Mouse (Mus musculus) kidney, postnatal 0 days (tissue): ENCODE data around the gene Mad1l1. TPM values are rescaled to one million over a fixed set of nuclear protein-coding genes. Genes with fewer than 3 reads are reported as not detected.

Experiments
- ATAC-seq: fragments of 200-750 bp; cut with Nextera tagmentation; replicated peaks from 2 replicates; pipeline ENCODE4 v1.8.0; 2017; ENCODE audit warnings: low read depth, moderate number of reproducible peaks, moderate TSS enrichment, moderate library complexity; ENCODE audit not compliant: low FRiP score
- DNase-seq: peaks from one replicate; pipeline ENCODE4 v3.0.0-alpha.2; 2016; ENCODE audit warnings: low spot score
- H3K27ac ChIP-seq: fragments of 300-500 bp; sonication (generic); 2 replicates; pipeline ENCODE4 v1.5.1; 2014; ENCODE audit warnings: mild to moderate bottlenecking
- H3K27me3 ChIP-seq: fragments of 300-500 bp; sonication (generic); 2 replicates; pipeline ENCODE4 v1.6.1; 2014; ENCODE audit warnings: low read length, mixed read lengths; ENCODE audit not compliant: insufficient read depth
- H3K36me3 ChIP-seq: fragments of 300-500 bp; sonication (generic); 2 replicates; pipeline ENCODE4 v1.6.1; 2014; ENCODE audit warnings: low read length, mixed read lengths; ENCODE audit not compliant: insufficient read depth
- H3K4me1 ChIP-seq: fragments of 300-500 bp; sonication (generic); replicated peaks from 2 replicates; pipeline ENCODE4 v1.6.1; 2014; ENCODE audit warnings: antibody characterized with exemption, low read length, mixed read lengths; ENCODE audit not compliant: insufficient read depth
- H3K4me2 ChIP-seq: fragments of 300-500 bp; sonication (generic); 2 replicates; pipeline ENCODE4 v1.6.1; 2014; ENCODE audit warnings: mild to moderate bottlenecking, low read length, moderate library complexity, mixed read lengths
- H3K4me3 ChIP-seq: fragments of 300-500 bp; sonication (generic); replicated peaks from 2 replicates; pipeline ENCODE4 v1.5.1; 2014; ENCODE audit warnings: low read depth, low read length
- H3K9ac ChIP-seq: fragments of 300-500 bp; sonication (generic); 2 replicates; pipeline ENCODE4 v1.6.1; 2014; ENCODE audit warnings: low read depth, low read length
- H3K9me3 ChIP-seq: fragments of 300-500 bp; sonication (generic); replicated peaks from 2 replicates; pipeline ENCODE4 v1.6.1; 2016; ENCODE audit warnings: low read length, inconsistent platforms, mixed read lengths
- CTCF ChIP-seq: IDR thresholded peaks from 2 replicates; pipeline ENCODE4 v1.5.1; 2016; ENCODE audit warnings: antibody characterized with exemption, low read depth, mild to moderate bottlenecking, moderate library complexity
- WGBS: fragments of 180-500 bp; shearing (Covaris S2); extraction: QIAGEN DNeasy Blood & Tissue Kit; methylation state at CpG from one replicate; pipeline ENCODE4 v1.1.7; 2014; 5-methylcytosine and 5-hydroxymethylcytosine counted together
- polyA plus RNA-seq: library from polyadenylated mRNA; unstranded; fragments of >200 nt; fragmentation: Nextera tagmentation; extraction: Ambion mirVana; gene quantifications from 2 replicates; pipeline ENCODE4 v1.2.1, GENCODE M21; 2015

Gene Mad1l1
- polyA plus RNA-seq, 1 experiment from 2014 or later: 25.8 TPM

DNA sequence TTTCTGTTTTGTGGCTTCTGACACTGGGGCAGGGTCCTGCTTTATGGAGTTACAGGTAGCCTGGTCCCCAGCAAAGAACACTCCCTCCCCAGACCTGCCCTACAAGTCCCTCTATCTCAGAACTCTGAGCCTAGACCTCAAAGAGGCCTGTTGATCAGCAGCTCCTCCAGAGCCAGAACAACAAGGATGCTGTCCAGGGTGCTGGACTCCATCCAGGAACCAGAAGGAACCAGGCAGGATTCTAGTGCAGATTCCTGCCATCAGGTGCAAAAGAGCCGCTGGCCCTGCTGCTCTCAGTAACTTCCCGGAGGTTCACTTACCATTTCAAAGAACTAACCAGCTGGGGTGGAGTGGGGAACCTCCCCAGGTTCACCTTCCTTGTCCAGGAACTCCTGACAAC is 103.5 kb downstream of the Mad1l1 start:
- Histone ChIP-seq H3K27me3 (no peaks in the 10 kb centered on the region), H3K36me3 (no peaks in the 10 kb centered on the region), H3K4me2 (no peak overlapping the region), H3K27ac (no peak overlapping the region), H3K4me3 (no peak overlapping the region), H3K4me1 (no peaks in the 10 kb centered on the region), H3K9me3 (no peaks in the 10 kb centered on the region), H3K9ac (no peak overlapping the region)
- WGBS: 37% methylated on average over 2 of the region's 2 CpGs
- DNase-seq: peak; percentile 69
- ATAC-seq: no peak
- 0 out of 2 replicates have a peak, but pooled peaks have one; percentile 3 for TF ChIP-seq CTCF

DNA sequence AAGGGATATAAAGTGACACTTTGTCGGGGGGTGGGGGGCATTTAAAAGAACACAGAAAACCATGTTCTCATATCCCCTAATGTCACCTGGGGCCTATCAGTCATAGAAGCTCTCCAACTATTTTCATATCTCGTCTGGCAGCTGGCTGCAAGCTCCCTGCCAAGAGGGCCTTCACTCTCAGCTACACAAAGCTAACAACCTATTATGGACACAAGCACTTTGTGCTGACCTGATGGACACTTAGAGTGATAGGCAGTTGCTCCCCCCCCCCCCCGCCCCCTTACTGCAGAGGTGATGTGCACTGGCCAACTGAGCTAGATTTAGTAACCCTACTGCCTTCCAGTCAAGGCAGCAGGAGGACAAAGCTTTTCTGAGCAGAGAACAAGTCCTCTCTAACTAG is 104.3 kb downstream of the Mad1l1 start:
- H3K4me3 ChIP-seq: no peak overlapping the region
- WGBS: 84% methylated on average over 3 of the region's 3 CpGs
- no peaks in the 10 kb centered on the region for H3K4me1 ChIP-seq
- ATAC-seq: no peak
- no peak overlapping the region for H3K4me2 ChIP-seq
- H3K27me3 ChIP-seq: no peaks in the 10 kb centered on the region
- no peak overlapping the region for H3K9ac ChIP-seq
- H3K36me3 ChIP-seq: no peaks in the 10 kb centered on the region
- no peak overlapping the region for H3K27ac ChIP-seq
- no peak for TF ChIP-seq CTCF
- DNase-seq: no peak
- H3K9me3 ChIP-seq: no peaks in the 10 kb centered on the region

DNA sequence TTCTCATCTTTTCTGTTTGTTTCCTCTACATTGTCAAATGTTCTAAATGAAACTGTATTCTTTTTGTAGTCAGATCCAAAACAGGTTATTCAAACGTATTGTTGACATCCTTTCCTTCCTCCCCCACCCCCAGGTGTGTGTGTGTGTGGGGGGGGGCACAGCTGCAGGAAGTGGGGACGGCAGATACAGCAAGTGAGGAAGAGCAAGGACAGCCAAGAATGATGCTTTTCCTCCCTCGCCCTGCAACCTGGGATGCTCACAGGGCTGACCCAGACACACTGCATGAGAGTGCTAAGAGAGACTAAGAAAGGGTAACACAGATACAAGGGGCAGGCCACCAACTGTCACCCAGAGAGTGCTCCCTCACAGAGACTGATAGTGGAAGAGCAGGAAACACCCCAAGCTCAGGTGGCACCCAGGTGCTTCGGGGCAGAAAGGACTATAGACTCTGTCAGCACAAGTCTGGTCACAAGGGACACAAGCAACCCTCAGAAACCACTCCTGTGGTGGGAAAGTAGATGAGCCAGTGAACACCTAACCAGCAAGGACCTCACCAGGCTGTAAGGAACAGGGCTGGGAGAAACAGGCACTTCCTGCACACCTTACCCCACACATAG is 105.8 kb downstream of the Mad1l1 start:
- no peaks in the 10 kb centered on the region for H3K4me1 ChIP-seq
- H3K9me3 ChIP-seq: no peaks in the 10 kb centered on the region
- no peak for TF ChIP-seq CTCF
- H3K27me3 ChIP-seq: no peaks in the 10 kb centered on the region
- no peaks in the 10 kb centered on the region for H3K36me3 ChIP-seq
- H3K9ac ChIP-seq: no peak overlapping the region
- DNase-seq: no peak
- no peak overlapping the region for H3K27ac ChIP-seq
- ATAC-seq: no peak
- no peak overlapping the region for H3K4me2 ChIP-seq
- no peak overlapping the region for H3K4me3 ChIP-seq
- 63% methylated on average over 4 of the region's 4 CpGs for WGBS

DNA sequence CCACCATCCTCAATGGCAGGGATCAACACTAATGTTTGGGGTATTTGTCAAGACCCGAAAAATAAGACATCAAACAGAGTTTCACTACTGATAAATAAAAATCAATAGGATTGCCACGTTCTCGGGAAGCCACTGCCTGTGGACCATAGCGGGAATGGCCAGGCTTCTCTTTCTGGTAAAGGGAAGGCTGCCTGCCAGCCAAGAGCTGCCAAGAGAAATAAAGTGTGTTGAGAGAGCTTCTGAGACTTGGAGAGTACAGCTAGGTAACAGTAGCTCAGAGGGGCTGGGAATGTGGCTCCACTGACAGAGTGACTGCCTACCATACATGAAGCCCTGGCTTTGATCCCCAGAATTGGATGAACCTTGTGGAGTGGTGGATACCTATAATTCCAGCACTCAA is 108.4 kb downstream of the Mad1l1 start:
- H3K4me3 ChIP-seq: no peak overlapping the region
- DNase-seq: no peak
- H3K9me3 ChIP-seq: no peaks in the 10 kb centered on the region
- TF ChIP-seq CTCF: no peak
- H3K9ac ChIP-seq: no peak overlapping the region
- H3K27ac ChIP-seq: no peak overlapping the region
- H3K4me1 ChIP-seq: peaks cover 8% of the 10 kb centered on the region
- H3K36me3 ChIP-seq: no peaks in the 10 kb centered on the region
- 82% methylated on average over 4 of the region's 4 CpGs for WGBS
- ATAC-seq: no peak
- no peak overlapping the region for H3K4me2 ChIP-seq
- no peaks in the 10 kb centered on the region for H3K27me3 ChIP-seq

DNA sequence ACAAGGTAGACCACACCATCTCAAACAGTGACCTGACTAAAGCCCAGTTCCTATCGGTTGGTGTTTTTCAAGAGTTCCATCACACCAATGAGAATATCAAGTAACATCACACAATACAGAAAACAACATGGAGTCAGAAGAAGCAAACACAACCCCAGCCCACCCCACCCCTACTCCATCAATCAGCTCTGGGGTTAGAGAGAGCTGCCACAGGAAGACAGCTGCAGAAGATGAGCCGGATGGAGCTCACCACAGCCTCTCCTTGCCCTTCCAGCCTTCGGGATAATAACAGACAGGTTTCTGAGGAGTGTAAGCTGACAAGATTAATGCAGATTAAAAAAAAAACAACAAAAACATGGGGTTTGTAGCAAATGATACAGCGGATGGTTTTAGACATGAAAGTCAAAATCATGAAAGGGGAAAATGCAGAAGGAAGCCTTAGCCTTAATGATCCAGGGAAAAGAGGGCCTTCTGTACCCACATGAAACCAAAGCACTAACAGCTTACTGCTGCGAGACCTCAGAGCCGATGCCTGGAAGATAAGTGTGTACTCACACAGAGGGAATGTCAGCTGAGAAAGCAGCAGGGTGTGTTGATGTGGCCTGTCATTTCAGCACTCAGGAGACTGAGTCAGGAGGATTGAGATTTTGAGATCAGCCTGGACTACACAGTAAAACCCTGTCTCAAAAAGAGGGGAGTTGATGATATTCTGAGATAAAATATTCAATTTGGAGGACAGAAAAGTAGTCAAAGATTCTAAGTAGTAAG is 110.8 kb downstream of the Mad1l1 start:
- Histone ChIP-seq H3K9ac (no peak overlapping the region), H3K27me3 (no peaks in the 10 kb centered on the region), H3K4me3 (no peak overlapping the region), H3K36me3 (no peaks in the 10 kb centered on the region), H3K9me3 (no peaks in the 10 kb centered on the region), H3K4me2 (no peak overlapping the region), H3K4me1 (peaks cover 8% of the 10 kb centered on the region), H3K27ac (no peak overlapping the region)
- ATAC-seq: no peak
- TF ChIP-seq CTCF: no peak
- DNase-seq: no peak
- WGBS: 58% methylated on average over 6 of the region's 6 CpGs

DNA sequence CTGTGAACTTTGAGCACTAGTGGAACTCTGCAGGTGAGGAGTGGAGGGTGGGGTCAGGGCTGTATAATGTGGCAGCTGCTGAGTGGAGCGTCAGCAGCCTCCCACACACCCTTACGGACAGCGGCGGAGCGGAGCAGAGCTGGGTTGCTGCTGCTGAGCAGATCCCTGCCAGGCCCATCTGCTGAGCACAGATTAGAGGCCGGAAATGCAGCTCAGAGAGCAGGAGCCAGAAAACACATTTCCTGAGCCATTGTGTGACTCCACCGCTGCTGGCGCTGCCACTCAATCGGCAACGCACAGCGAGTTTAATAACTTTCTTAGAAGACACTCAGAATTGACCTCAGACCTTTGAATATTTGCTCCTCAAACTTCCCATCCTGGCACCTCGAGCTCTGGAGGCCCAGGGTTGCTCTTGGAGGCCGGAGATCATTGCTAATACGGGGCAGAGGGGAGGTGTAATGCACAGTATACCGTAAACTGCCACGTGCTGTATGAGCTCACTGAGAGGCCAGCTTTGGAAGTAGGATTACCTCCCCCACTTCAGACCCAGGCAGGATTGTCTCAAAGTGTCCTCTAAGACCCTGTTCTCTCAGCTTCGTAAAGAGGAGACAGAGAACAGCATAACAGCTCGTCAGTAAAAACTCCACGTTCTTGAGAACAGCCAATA is 112.5 kb downstream of the Mad1l1 start:
- Histone ChIP-seq H3K9me3 (no peaks in the 10 kb centered on the region), H3K4me1 (peaks cover 8% of the 10 kb centered on the region), H3K27me3 (no peaks in the 10 kb centered on the region), H3K27ac (no peak overlapping the region), H3K4me2 (peak overlapping the region; percentile 1; the same call in 1 of the 2 replicates), H3K9ac (no peak overlapping the region), H3K36me3 (no peaks in the 10 kb centered on the region), H3K4me3 (no peak overlapping the region)
- 0 out of 2 replicates have a peak, but pooled peaks have one; percentile 6 for TF ChIP-seq CTCF
- ATAC-seq (peak; percentile 68; the same call in 1 of the 2 replicates), DNase-seq (peak; percentile 75)
- WGBS: 18% methylated on average over 19 of the region's 19 CpGs
